Mouse (Mus musculus) kidney, postnatal 25 days (tissue): Measurements from ENCODE around the gene Syngr1.

Source experiments
- DNase-seq, 2 experiments: peaks; one replicate each; pipeline ENCODE4 v3.0.0; 2021; ENCODE audit warnings: mixed read lengths in 2 of 2

Syngr1 gene

GRCm38 (mm10) chr15:80092041-80092441, 907 bp downstream of the Syngr1 start:
- no peak for DNase-seq

DNA sequence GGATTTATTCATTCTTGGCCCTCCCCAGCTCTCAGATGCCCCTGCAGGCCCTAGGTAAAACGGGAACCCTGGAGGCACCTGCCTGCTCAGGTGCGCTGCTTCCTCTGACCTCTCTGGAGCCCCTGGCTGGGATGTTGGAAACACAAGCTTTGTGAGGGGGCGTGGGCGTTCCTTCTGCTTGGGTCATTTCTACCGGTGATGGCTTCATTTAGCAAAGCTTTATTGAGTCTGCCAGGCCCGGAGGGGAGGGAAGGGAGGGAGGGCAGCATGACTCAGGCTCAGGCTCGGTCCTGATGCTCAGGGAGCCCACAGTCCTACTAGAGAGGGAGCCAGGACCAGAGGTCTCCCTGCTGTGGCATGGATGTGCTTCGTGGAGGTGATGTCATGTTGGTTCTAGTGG, 1.5 kb downstream of the Syngr1 start:
- peak in 1 of 2 experiments; percentile 49 for DNase-seq

GRCm38 (mm10) chr15:80094201-80094600, 3.1 kb downstream of the Syngr1 start:
- no peak for DNase-seq

- DNase-seq, result no peak
Measured at GRCm38 (mm10) chr15:80095596-80095995, 4.5 kb downstream of the Syngr1 start.

GRCm38 (mm10) chr15:80096406-80096805, 5.3 kb downstream of the Syngr1 start:
- DNase-seq, result no peak

GRCm38 (mm10) chr15:80096946-80097881, 6.1 kb downstream of the Syngr1 start:
- peak in 1 of 2 experiments; percentile 55 for DNase-seq

DNA sequence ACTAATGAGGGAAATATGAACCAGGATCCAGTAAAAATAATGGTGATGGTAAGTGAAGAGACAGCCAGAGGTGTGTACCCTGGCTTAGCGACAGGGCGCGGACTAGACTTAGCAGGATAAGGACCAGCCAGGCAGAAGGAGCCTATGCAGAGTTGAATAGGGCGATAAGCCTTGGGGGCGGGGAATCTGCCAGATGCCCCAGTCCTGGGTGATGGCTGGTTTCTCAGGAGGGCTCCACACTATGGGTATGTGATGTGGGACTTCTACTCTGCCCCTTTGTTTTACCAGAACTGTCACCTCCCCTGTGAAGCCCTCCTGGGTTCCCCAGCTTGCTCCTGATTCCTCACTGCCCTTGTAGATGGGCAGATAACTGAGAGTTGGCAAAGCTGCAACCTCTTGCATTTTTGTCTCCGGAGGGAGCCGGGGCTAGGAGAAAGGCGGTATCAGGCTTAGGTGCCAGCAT, 6.9 kb downstream of the Syngr1 start:
- no peak for DNase-seq

- no peak for DNase-seq
Measured at GRCm38 (mm10) chr15:80098809-80099208, 7.7 kb downstream of the Syngr1 start.

DNA sequence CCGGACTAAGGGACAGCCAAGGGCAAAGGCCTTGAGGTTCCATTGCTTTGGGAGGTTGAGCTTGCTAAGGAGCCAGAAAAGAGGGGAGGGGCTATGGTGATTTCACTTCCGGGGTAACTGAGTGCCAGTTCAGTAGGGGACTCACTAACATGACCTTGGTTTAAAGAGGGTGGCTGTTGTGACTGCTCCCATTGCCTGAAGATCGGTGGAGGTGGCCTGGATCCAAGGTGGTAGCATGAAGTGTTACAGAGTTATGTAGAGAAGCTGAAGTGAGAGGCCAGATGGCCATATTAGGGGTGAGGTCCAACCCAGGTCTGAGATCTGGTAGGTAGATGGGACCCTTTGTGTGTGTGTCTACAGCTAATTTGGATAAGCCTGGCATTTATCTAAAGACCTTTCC, 8.3 kb downstream of the Syngr1 start:
- DNase-seq, result no peak

DNA sequence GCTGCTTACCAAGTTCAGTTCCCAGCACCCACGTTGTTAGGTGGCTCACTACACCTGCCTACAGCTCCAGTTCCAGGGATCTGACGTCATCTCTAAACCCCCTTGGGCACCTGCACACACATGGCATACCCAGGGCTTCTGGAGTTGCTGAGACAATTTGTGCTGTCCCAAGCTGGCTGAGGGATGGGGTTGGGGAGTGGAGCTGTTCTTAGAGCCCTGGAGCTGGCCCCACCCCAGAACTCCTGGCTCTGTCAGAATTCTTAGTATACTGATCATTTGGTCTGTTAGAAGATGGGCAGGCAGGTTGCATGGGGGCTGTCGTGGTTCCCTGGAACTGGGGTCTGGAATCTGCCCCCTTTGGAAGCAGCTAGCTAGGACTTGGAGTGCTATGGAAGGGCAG, 9.1 kb downstream of the Syngr1 start:
- DNase-seq, result no peak

DNA sequence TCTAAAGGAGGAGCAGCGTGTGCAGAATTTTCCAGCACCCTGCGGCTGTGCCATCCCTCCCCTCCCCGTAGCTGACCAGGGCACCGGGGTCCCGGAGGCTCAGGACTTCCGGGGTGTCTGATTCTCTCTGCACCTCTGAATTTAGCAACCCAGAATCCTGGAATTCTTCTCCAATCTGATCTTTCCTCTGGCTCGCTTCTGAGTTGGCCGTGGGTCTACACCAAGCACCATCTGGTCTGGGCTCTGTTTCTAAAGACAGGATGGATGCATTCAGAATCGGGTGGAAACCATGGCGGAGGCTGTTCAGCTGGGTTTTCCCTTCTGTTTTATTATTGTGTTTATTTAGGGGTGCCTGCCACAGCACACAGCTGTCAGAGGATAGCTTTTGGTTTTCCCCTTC, 9.7 kb downstream of the Syngr1 start:
- DNase-seq, result no peak

DNA sequence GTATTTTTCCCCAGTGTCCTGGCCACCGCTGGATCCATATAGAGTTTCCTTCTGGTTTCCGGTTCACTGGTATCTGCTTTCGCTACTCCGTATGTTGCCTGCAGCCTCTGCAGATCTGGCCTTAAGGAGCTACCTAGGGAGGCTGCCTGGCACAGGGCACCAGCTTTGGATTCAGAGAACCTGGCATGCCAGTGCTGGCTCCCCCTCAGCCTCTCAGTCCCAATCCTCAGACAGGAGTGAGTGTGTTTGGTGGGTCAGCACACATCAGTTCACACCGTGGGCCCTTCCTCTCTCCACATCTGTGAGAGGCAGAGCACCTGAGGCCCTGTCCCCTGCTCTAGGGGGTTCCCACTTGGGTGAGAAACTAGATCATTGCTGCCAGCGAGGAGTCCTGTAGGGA, 10.4 kb downstream of the Syngr1 start:
- DNase-seq, result no peak

DNA sequence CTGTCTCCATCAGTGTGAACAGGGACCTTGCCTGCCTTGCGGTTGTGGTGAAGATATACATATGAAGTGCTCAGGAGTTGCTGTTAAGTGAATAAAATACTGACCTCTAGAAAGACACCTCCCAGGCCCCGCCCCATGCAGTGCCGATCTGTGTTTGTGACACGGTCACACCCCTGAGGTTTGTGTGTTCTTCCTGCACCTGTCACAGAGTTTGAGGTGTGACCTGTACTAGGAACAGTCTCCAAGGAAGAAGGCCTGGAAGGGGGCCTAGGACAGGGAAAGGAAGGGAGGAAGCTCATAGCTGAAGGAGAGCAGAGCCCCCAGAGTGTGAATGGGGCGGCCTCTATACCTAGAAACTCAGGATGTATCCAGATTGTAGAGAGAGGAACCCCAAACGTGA, 11.4 kb downstream of the Syngr1 start:
- DNase-seq, result no peak

DNA sequence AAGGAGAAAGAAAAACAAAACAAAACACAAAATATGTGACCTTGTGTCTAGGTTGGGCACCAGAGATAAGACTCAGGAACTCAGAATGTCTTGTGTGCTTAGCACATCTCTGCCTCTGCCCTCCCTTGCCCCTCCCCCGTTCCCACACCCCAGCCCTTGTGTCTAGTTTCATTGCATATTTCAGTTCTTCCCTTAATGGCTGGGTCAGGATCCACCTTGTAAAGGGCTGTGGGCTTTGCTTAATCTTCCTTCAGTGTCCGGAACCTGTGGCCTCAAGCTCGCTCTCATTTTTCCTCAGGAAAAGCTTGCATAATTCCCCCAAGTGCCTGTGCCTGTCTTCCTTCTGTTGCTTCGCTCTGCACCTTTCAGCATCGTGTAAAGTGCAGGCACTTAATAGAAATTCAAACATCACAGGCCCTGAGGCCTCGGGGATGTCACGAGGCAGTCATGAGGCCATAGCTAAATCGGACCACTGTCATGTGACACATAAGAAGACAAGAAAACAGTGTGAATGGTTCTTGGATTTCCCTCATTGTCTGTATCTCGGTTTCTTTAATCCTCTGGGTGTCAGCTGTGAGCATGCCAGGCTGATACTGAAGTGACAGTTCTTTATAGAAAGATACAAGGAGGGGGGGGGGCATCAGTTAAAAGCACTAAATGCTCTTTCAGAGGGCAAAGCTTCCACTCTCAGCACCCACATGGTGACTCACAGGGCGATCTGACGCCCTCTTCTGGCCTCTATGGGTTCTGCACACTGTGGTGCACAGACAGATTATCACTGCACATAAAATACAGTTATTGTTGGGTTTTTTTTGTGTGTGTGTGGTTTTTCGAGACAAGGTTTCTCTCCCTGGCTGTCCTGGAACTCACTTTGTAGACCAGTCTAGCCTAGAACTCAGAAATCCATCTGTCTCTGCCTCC, 14.6 kb downstream of the Syngr1 start:
- DNase-seq, result no peak

DNA sequence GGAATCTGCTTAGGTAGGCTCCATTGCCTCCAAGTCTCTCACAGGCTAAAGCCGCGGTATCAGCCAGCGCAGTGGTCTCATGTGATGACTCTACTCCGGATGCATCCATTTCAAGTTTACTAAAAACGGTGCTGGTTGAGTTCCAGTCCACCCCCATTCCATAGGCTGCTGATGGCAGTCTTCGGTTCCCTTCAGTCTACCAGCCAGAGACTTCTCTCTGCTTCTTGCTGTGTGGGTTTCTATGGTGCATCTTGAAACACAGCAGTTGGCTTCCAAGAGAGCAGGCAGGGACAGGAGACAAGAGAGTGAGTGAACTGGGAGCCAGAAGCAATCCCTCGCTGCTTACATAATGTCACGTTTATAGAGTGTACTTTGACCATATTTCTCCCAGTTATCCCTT, 16.0 kb downstream of the Syngr1 start:
- no peak for DNase-seq

DNA sequence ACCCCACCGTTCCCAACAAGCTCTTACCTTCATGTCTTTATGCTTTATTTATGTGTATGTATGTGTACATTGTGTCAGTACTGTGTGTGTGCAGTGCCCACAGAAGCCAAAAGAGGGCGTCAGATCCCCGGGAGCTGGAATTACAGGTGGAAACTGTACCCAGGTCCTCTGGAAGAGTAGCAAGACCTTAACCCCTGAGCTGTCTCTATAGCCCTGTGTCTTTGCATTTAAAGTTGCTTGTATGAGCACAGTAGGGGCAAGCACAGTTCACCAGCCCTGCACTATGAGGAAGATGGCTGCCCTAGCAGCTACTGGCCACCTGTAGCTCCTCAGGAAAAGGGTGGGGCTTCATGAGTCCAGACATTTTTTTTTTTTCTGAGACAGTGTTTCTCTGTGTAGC, 16.4 kb downstream of the Syngr1 start:
- DNase-seq, result no peak

DNA sequence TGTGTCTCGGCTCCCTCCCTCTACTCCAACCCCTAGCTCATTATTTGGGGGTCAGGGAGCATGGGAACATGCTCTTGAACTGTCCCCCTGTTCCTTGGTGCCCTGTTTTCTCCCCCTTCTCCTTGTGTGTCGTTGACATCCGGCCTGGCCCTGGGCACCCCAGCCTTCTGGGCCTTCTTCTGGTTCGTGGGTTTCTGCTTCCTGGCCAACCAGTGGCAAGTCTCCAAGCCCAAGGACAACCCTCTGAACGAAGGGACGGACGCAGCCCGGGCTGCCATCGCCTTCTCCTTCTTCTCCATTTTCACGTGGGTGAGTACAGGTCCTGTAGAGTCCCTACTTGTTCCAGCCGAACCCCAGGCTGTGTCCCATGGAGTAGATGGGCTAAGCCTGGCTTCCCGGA, 20.3 kb downstream of the Syngr1 start:
- no peak for DNase-seq

GRCm38 (mm10) chr15:80112499-80112898, 21.4 kb downstream of the Syngr1 start:
- DNase-seq, result no peak

DNA sequence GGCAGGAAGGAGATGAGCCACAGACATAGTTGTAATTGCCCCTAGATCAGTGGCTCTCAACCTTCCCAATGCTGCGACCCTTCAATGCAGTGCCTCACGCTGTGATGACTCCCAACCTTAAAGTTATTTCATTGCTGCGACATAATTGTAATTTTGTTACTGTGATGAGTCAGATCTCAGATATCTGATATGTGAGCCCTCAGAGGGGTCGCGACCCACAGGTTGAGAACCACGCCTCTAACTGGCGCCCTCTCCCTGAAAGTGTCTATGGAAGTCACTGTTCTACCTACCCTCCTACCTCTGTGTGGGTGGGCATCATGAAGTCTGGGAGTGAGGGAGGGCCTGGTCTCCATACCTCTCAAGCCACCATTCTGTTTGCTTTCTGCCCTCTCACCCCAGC, 23.3 kb downstream of the Syngr1 start:
- DNase-seq, result no peak

DNA sequence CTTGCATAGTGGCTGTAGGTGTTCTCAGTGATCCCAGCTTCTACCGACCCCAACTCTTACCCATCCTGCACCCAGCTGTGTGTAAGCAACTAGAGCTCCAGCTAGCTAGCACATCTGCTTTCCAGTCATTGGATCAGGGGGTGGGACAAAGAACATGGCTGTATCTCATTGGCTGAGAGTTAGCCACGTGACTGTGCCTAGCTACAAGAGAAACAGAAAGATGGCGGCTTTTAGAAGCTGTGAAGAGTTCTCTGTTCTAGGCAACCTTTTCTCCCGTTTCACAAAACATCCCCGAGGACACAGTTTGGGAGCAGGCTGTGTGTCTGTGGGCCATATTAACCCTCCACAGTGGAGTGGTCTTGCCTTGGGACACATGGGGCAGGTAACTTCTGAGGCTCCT, 24.1 kb downstream of the Syngr1 start:
- DNase-seq, result no peak

- no peak for DNase-seq
Measured at GRCm38 (mm10) chr15:80115866-80116794, 25.0 kb downstream of the Syngr1 start.

GRCm38 (mm10) chr15:80117154-80117553, 26.0 kb downstream of the Syngr1 start:
- DNase-seq, result no peak
